In the genomic region with DNA sequence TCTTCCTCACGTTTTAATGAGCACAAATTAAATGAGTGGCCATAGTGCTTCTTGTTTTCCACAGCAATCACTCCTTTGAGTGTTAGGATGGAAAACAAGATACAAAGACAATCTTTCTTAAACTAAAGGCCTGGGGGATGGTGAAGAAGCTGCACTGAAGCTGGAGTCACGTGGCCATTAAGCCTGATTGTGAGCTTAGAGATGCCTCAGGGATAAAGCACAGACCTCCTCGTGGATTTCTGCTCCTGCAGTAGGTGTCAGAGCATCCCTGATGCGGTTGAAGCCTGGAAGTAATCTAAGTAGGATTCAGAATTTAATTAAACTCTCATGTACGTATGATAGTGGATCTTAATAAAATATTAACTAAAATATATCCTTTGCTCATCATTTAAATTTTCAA, we compare ENCODE assay signal across 20 mouse cellular contexts.
A peak's percentile ranks its signal among the peaks of the same experiment; 100 is the strongest.
DNase-seq lines count a peak whose midpoint lies in the region; ATAC-seq and TF ChIP-seq lines count a peak whose summit lies in the region.
"Had no signal": no experiment of that assay in that cellular context is flagged by ENCODE, and none has a peak within 500 bp of the region (broad histone marks: within the 10 kb centered on the region; RNA-seq: fewer than 3 reads in every experiment).

No protein-coding gene starts in this region.

- no peak overlapping the region for H3K4me2 ChIP-seq in forebrain, embryonic 14.5 days (ENCODE audit: low read length)
- no peak overlapping the region for H3K4me2 ChIP-seq in forebrain, embryonic 15.5 days (replicated peaks)
- no peak overlapping the region for H3K4me2 ChIP-seq in midbrain, embryonic 11.5 days
- no peak overlapping the region for H3K4me2 ChIP-seq in midbrain, embryonic 15.5 days
- H3K4me2 ChIP-seq in liver, embryonic 12.5 days = no peak overlapping the region
- H3K4me2 ChIP-seq: heart, embryonic 11.5 days; heart, embryonic 15.5 days; hindbrain, embryonic 15.5 days had no signal

- no peak overlapping the region for H3K4me3 ChIP-seq in forebrain, embryonic 14.5 days (ENCODE audit: low read depth, low read length)
- H3K4me3 ChIP-seq in forebrain, embryonic 15.5 days = no peak overlapping the region
- H3K4me3 ChIP-seq in midbrain, embryonic 11.5 days (ENCODE audit: low read depth, low read length) = no peak overlapping the region
- no peak overlapping the region for H3K4me3 ChIP-seq in midbrain, embryonic 10.5 days
- no peak overlapping the region for H3K4me3 ChIP-seq in midbrain, embryonic 15.5 days
- no peak overlapping the region for H3K4me3 ChIP-seq in liver, embryonic 12.5 days
- H3K4me3 ChIP-seq: embryonic facial prominence, embryonic 10.5 days; heart, adult 2 months; heart, embryonic 15.5 days; hindbrain, embryonic 15.5 days had no signal

- no peak for TF ChIP-seq POLR2A in brain, embryonic 14.5 days (IDR thresholded peaks at IDR 0.05; ENCODE audit: borderline replicate concordance, extremely low read depth, insufficient read depth, insufficient read length, poor library complexity, severe bottlenecking)

- no peak for TF ChIP-seq CTCF in brain, embryonic 14.5 days (IDR thresholded peaks at IDR 0.05; ENCODE audit: borderline replicate concordance, extremely low read depth, insufficient read depth, insufficient read length)

- ATAC-seq in forebrain, embryonic 14.5 days = no peak
- ATAC-seq in forebrain, embryonic 15.5 days (replicated peaks) = no peak
- 0 out of 2 replicates have a peak, but pooled peaks have one; percentile 40 for ATAC-seq in midbrain, embryonic 11.5 days (ENCODE audit: low FRiP score)
- 0 out of 2 replicates have a peak, but pooled peaks have one; percentile 60 for ATAC-seq in midbrain, embryonic 15.5 days (replicated peaks)
- no peak for ATAC-seq in liver, embryonic 12.5 days
- ATAC-seq: forebrain, postnatal 0 days had no signal

- WGBS in forebrain, embryonic 14.5 days = 30% methylated on average over 5 of the region's 5 CpGs
- WGBS in forebrain, embryonic 15.5 days = 27% methylated on average over 5 of the region's 5 CpGs
- 42% methylated on average over 5 of the region's 5 CpGs for WGBS in midbrain, embryonic 11.5 days
- WGBS in midbrain, embryonic 10.5 days = 46% methylated on average over 5 of the region's 5 CpGs
- WGBS in midbrain, embryonic 15.5 days = 26% methylated on average over 5 of the region's 5 CpGs
- WGBS in liver, embryonic 12.5 days (ENCODE audit: insufficient replicate concordance) = 31% methylated on average over 5 of the region's 5 CpGs

- H3K27ac ChIP-seq in forebrain, embryonic 14.5 days (ENCODE audit: low read depth, low read length) = no peak overlapping the region
- H3K27ac ChIP-seq in forebrain, embryonic 15.5 days (replicated peaks) = no peak overlapping the region
- H3K27ac ChIP-seq in midbrain, embryonic 11.5 days (ENCODE audit: low read depth, low read length) = no peak overlapping the region
- no peak overlapping the region for H3K27ac ChIP-seq in midbrain, embryonic 10.5 days (replicated peaks)
- peak overlapping the region; percentile 10; the same call in 1 of the 2 replicates for H3K27ac ChIP-seq in midbrain, embryonic 15.5 days
- H3K27ac ChIP-seq in liver, embryonic 12.5 days = no peak overlapping the region
- H3K27ac ChIP-seq: embryonic facial prominence, embryonic 10.5 days; heart, adult 2 months; heart, embryonic 15.5 days; hindbrain, embryonic 15.5 days had no signal

- no peaks in the 10 kb centered on the region for H3K27me3 ChIP-seq in forebrain, embryonic 14.5 days (replicated peaks; ENCODE audit: control insufficient read depth, insufficient read depth, low read length)
- no peaks in the 10 kb centered on the region for H3K27me3 ChIP-seq in forebrain, embryonic 15.5 days
- H3K27me3 ChIP-seq in midbrain, embryonic 11.5 days (ENCODE audit: control insufficient read depth, insufficient read depth, low read length) = no peaks in the 10 kb centered on the region
- H3K27me3 ChIP-seq in midbrain, embryonic 10.5 days (ENCODE audit: low read depth, poor library complexity, severe bottlenecking) = no peaks in the 10 kb centered on the region
- H3K27me3 ChIP-seq in midbrain, embryonic 15.5 days (replicated peaks) = no peaks in the 10 kb centered on the region
- no peaks in the 10 kb centered on the region for H3K27me3 ChIP-seq in liver, embryonic 12.5 days (replicated peaks)
- H3K27me3 ChIP-seq: heart, embryonic 15.5 days; hindbrain, embryonic 15.5 days had no signal

- H3K36me3 ChIP-seq in forebrain, embryonic 14.5 days (ENCODE audit: control insufficient read depth, insufficient read depth, low read length) = no peaks in the 10 kb centered on the region
- no peaks in the 10 kb centered on the region for H3K36me3 ChIP-seq in forebrain, embryonic 15.5 days
- H3K36me3 ChIP-seq in midbrain, embryonic 11.5 days (ENCODE audit: control insufficient read depth, insufficient read depth, low read length) = no peaks in the 10 kb centered on the region
- no peaks in the 10 kb centered on the region for H3K36me3 ChIP-seq in midbrain, embryonic 10.5 days
- H3K36me3 ChIP-seq in midbrain, embryonic 15.5 days (replicated peaks) = no peaks in the 10 kb centered on the region
- no peaks in the 10 kb centered on the region for H3K36me3 ChIP-seq in liver, embryonic 12.5 days
- H3K36me3 ChIP-seq: embryonic facial prominence, embryonic 10.5 days; heart, embryonic 15.5 days; hindbrain, embryonic 15.5 days had no signal

- no peaks in the 10 kb centered on the region for H3K4me1 ChIP-seq in forebrain, embryonic 14.5 days (ENCODE audit: control insufficient read depth, insufficient read depth, low read length)
- peaks cover 5% of the 10 kb centered on the region; the same call in 1 of the 2 replicates for H3K4me1 ChIP-seq in forebrain, embryonic 15.5 days
- no peaks in the 10 kb centered on the region for H3K4me1 ChIP-seq in midbrain, embryonic 11.5 days (ENCODE audit: control insufficient read depth, insufficient read depth, low read length)
- peaks cover 9% of the 10 kb centered on the region for H3K4me1 ChIP-seq in midbrain, embryonic 10.5 days
- H3K4me1 ChIP-seq in midbrain, embryonic 15.5 days = peaks cover 8% of the 10 kb centered on the region
- no peaks in the 10 kb centered on the region for H3K4me1 ChIP-seq in liver, embryonic 12.5 days
- H3K4me1 ChIP-seq: embryonic facial prominence, embryonic 10.5 days; heart, embryonic 15.5 days had no signal

- H3K9ac ChIP-seq in forebrain, embryonic 14.5 days (ENCODE audit: low read length) = no peak overlapping the region
- H3K9ac ChIP-seq in forebrain, embryonic 15.5 days (replicated peaks) = no peak overlapping the region
- H3K9ac ChIP-seq in midbrain, embryonic 11.5 days (ENCODE audit: low read length) = no peak overlapping the region
- no peak overlapping the region for H3K9ac ChIP-seq in midbrain, embryonic 15.5 days
- no peak overlapping the region for H3K9ac ChIP-seq in liver, embryonic 12.5 days
- H3K9ac ChIP-seq: forebrain, postnatal 0 days; heart, embryonic 15.5 days; hindbrain, embryonic 15.5 days had no signal

- H3K9me3 ChIP-seq in forebrain, embryonic 14.5 days (replicated peaks; ENCODE audit: control insufficient read depth, low read length) = no peaks in the 10 kb centered on the region
- no peaks in the 10 kb centered on the region for H3K9me3 ChIP-seq in forebrain, embryonic 15.5 days
- no peaks in the 10 kb centered on the region for H3K9me3 ChIP-seq in midbrain, embryonic 11.5 days (ENCODE audit: control insufficient read depth, low read length)
- H3K9me3 ChIP-seq in midbrain, embryonic 10.5 days (replicated peaks) = no peaks in the 10 kb centered on the region
- no peaks in the 10 kb centered on the region for H3K9me3 ChIP-seq in midbrain, embryonic 15.5 days
- no peaks in the 10 kb centered on the region for H3K9me3 ChIP-seq in liver, embryonic 12.5 days (replicated peaks)
- H3K9me3 ChIP-seq: embryonic facial prominence, embryonic 10.5 days; heart, embryonic 15.5 days; hindbrain, embryonic 15.5 days had no signal

- DNase-seq in forebrain, embryonic 14.5 days (ENCODE audit: low spot score) = peak; percentile 13
- no peak for DNase-seq in midbrain, embryonic 11.5 days (ENCODE audit: low spot score, missing footprints)
- no peak for DNase-seq in midbrain, embryonic 10.5 days (ENCODE audit: low spot score)
- peak; percentile 60 for DNase-seq in brain, embryonic 14.5 days (ENCODE audit: low read depth)
- no peak for DNase-seq in right cerebral cortex, adult 2 months (ENCODE audit: low spot score in 2 of 2)
- DNase-seq: adrenal gland, adult 2 months; adrenal gland, postnatal 25 days; cerebellum, adult 2 months; cerebellum, postnatal 10 days; forebrain, postnatal 0 days; gastrocnemius, postnatal 14 days; heart, adult 2 months; heart, postnatal 14 days had no signal

Comparison
In these comparisons a context has a peak if more than half of its experiments do, and no peak if none do; other contexts are left out.
1. ATAC-seq: peak in midbrain, embryonic 11.5 days (single experiment) and midbrain, embryonic 15.5 days (single experiment); none in forebrain, embryonic 14.5 days (single experiment), forebrain, embryonic 15.5 days (single experiment) and liver, embryonic 12.5 days (single experiment).
2. DNase-seq: peak in forebrain, embryonic 14.5 days (single experiment) and brain, embryonic 14.5 days (single experiment); none in midbrain, embryonic 11.5 days (single experiment), midbrain, embryonic 10.5 days (single experiment) and right cerebral cortex, adult 2 months (0 of 2).